Mouse (Mus musculus) kidney, postnatal 25 days (tissue): ENCODE results near the gene Ankrd11.

Experiments used
- DNase-seq, 2 experiments: peaks; one replicate each; pipeline ENCODE4 v3.0.0; 2021; ENCODE audit warnings: mixed read lengths in 2 of 2

The Ankrd11 gene

GRCm38 (mm10) chr8:123004033-123004922 is 37.8 kb downstream of the Ankrd11 start:
- no peak for DNase-seq

DNA sequence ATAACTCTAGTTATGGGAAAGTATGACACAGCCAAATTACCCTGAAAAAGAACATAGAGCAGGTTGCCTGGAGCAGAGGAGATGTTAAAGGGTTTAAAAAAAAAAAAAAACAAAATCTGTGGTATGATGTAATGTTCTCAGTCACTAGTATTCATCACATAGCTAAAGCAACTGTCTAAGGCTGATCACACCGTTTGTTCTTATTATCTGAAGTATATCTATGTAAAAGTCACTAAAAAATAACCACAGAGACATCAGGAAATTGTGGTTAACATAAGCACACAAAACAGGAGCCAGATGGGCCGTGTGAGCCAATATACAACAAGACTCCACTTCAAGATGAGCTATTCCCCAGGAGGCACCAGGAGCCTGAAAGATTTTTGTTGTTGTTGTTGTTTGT is 41.8 kb downstream of the Ankrd11 start:
- no peak for DNase-seq

DNA sequence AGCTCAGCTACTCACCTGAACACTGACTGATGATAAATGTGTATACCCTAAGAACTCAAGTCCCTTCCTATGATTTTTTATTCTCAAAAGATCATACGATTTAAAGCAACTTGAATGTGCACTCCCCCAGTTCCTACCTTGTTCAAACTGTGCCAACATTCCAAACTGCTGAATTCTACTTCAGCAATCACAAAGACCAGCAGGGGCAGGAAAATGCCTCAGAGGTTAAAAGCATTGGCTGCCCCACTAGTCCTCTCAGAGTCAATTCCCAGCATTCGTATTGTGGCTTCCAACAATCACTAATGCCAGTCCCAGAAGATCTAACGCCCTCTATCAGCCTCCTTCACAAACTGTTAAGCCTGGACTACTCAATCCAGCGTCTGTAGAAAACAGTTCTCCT is 44.1 kb downstream of the Ankrd11 start:
- no peak for DNase-seq

DNA sequence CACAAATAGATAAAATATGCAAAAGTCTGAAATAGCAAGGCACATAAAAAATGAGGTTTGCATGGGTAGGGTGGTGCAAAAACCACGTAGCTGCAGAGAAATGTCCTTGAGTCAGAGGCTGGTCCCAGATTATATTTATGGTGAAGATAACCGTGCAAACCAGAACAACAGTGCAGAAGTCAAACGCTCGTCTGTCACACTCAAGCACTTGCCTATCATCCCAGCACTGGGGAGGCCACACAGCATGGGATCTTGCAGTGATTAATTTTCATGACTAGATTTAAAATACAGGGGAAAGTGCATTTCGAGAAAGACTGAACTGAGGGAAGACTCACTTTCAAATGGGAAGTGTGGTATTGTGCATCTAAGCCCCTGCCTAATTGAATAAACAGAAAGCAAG is 48.3 kb downstream of the Ankrd11 start:
- no peak for DNase-seq

GRCm38 (mm10) chr8:122993031-122993430 is 49.0 kb downstream of the Ankrd11 start:
- DNase-seq = no peak

GRCm38 (mm10) chr8:122992296-122992695 is 49.8 kb downstream of the Ankrd11 start:
- DNase-seq = no peak

DNA sequence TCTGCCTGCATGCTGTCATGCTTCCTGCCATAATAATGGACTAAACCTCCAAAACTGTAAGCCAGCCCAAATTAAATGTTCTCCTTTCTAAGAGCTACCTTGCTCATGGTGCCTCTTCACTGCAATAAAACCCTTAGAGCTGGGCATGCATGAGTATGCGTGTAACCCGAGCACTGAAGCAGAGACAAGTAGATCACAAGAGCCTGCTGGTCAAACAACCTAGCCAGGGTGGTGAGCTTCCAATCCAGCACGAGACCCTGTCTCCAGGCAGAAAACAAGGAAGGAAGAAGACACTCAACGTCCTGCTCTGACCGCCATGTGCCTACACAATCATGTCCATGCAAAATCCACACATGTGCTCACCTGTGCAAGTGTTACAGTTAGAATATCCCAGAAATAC is 50.7 kb downstream of the Ankrd11 start:
- DNase-seq = no peak

DNA sequence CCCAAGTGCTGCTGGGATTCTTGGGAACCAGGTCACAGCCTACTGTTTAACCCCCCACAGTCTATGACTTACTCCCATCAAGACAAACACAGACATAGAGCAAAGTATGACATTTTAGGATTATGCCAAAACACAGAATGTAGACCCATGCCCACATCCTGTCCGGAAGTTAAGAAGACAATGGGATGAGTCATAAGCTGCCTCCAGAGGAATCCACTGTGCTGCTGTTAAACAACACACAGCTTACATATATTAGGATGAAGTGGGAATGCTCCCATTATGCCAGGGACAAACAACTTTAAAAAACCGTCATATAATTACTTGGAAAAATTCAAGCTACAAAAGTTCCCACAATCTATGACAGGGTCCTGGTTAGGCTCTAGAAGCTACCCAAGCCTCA is 52.1 kb downstream of the Ankrd11 start:
- no peak for DNase-seq

DNA sequence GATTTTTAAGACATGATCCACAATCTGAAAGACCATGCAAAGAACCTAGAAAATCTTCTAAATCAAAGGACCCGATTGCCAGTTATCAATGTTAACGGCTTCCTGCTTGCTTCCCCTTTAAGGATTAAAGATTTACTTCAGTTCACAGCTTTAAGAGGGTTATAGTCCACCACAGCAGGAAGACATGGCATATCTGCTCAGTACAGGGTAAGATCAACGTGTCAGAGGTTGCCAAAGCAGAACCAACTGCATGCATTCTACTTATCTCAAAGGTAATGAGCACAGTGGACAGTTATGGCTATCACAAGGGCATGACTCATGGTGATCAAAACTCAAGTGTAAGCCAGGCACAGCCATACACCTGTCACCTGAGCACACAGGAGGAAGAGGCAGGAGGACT is 53.1 kb downstream of the Ankrd11 start:
- DNase-seq = no peak

DNA sequence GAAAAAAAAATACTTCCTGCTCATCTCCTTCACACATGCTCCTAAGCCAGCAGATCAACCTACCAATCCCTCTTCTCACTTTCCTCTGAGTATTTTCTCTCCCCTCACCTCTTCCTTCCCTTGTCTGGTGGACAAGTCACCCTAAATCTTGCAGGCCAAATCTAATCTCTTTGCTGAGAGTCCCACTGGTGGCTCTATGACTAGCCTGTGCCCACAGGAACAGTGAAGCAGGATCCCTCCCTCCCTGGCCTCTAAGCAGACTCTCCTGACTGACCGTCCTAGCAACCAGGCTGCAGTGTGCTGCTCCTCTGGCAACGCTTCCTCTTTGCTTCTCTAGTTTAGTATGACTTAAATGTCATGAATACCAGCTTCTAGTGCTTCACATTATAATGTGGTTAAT is 54.8 kb downstream of the Ankrd11 start:
- no peak for DNase-seq

- no peak for DNase-seq
These were observed 55.4 kb downstream of the Ankrd11 start for GRCm38 (mm10) chr8:122986501-122987184.

DNA sequence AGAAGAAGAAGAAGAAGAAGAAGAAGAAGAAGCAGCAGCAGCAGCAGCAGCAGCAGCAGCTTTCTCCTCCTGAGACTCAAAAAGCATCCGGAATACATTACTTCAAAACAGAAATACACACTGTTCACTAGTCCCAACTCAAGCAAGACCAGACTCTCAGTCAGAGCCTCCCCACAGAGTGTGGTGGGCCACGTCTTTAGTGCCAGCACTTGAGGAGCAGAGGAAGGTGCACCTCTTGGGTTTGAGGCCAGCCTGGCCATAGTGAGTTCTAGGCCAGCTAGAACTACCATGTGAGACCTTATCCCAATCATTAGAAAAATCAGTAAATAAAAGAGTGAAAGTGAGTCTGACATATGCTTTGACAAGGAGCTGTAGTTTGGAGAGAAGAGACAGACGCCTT is 57.9 kb downstream of the Ankrd11 start:
- no peak for DNase-seq

DNA sequence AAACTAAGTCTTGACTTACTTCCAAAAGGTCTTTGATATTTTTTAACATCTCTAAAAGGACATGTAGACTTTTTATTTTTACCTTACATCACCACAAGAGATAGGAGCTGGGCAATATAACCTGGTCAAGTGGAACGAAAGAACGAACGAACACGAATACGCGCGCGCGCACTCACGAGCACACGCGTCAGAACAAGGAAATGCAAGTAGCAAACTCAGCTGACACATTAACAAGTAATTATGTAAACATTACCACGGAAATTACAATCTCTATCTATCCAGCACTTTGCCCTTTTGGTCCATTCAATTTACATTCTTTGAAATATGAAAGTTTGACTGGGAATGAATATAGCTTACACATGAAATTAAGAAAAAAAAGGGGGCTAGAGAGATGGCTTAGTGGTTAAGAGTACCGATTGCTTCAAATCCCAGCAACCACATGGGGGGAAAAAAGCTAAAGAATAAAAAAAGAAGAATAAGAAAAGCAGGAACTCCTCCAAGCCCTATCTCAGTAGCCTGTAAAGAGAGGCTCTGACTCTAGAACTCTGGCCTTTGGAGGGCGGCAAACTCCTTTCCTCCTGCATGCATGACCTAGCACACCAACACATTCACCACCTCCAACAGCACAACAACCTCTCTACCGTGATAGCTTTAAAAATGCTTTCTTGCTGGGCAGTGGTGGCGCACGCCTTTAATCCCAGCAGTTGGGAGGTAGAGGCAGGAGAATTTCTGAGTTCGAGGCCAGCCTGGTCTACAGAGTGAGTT is 58.7 kb downstream of the Ankrd11 start:
- peak; percentile 67 to 73 for DNase-seq

GRCm38 (mm10) chr8:122981646-122982045 is 60.4 kb downstream of the Ankrd11 start:
- DNase-seq = no peak

DNA sequence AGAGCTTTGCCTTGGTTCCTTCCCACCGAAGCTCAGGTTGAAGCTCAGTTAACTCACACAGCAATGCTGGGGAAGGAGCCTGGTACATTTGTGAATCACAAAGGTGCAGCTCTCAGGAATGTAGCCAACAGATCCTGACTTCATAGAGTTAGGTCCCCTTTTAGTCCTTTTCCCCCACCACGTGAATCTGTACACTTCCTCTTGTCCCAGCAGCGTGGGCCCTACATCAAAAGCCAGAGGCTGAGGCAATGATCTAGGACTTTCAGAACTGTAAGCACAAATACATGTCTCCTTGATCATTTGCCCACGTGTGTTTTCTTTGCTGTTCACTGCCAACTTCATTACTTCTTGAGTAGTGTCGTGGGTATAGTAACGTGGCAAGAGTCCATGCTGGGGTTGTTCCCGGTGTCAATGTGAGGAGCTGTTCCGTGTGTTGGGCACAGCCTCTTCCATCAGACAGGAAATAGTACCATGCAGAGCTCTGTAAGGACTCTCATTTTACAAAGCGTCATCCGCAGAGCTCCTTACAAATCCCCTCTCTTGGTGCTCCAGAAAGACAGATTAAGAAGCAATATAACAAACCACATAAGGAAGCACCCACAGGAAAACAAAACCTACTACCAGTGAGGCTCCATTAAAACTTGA is 62.1 kb downstream of the Ankrd11 start:
- DNase-seq = no peak

- no peak for DNase-seq
These were observed 62.7 kb downstream of the Ankrd11 start for GRCm38 (mm10) chr8:122979424-122979823.

DNA sequence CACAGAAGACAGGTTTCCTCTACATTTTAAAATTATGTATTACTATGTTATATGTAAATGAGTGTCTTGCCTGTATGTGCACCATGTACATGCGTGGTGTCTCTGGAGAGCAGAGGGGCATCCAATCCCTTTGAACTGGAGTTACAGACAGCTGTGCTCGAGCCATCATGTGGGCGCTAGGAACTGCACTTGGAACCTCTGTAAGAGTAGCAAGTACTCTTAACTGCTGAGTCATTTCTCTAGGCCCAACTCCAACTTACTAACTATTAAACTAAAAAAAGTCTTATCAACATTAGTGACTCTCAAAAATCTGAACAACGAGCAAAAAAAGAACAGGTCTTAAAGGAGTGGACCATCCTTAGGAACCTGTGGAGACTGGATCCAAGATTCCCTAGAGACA is 66.0 kb downstream of the Ankrd11 start:
- DNase-seq = no peak

GRCm38 (mm10) chr8:122969964-122970620 is 72.0 kb downstream of the Ankrd11 start:
- no peak for DNase-seq

GRCm38 (mm10) chr8:122968145-122968544 is 73.9 kb downstream of the Ankrd11 start:
- no peak for DNase-seq

DNA sequence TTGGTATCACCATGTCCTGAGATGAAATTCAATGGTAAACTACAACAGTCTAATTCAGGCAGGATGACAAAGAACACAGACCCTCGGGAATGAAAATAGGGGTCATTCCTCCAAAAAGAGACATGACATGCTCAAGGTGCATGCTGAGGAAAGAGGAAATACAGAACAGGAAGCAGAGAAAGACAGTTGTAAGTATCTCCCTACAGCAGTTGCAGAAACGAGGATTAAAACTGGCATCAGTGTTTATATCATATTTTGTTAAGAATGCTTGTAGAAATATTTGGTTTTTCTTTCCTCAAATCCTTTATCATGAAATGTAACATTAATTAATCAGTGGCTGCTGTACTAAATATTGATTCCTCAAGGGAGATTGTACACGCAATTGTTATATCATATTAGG is 75.4 kb downstream of the Ankrd11 start:
- DNase-seq = no peak

DNA sequence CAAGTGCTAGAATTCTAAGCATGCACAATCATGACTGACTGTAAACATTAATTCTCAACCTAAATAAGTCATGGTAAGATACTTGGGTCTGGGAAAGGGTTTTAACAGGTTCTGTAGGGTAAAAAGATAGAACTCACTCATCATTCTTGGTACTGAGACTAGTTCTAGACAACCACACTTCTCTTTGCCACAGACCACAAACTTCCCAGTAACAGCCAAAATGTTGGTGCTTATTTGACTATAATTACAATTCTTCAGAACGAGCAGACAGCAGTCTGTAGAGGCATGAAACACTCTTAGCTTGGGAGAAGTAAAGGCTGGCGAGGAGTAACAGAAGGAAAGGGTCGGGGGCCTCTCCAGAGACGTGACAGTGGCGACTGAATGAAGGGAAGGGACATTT is 80.0 kb downstream of the Ankrd11 start:
- no peak for DNase-seq

DNA sequence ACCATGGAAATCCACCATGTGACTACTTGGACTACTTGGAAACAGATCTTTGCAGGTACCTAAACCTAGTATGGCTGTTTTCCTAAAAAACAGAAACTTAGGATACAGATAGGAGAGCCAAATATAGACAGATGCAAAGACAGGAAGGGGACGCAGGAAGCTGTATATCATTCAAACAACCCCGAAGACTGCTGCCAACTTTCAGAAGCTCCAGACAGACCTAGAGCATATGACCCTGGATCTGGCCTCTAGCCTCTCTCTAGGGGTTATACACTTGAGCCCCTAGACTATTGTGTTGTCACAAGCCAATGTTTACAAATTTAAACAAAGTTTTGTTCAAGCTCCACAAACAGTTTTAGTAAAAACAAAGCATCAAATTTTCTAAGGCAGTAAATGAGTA is 80.6 kb downstream of the Ankrd11 start:
- DNase-seq = peak; percentile 41 to 47
